Comparison of ENCODE assay signal across 8 mouse cellular contexts in genomic region chr1:36308451-36308901, GRCm38 (mm10). TPM values are rescaled to one million over a fixed set of nuclear protein-coding genes. Genes with fewer than 3 reads are reported as not detected.
A peak's percentile ranks its signal among the peaks of the same experiment; 100 is the strongest.
DNase-seq lines count a peak whose midpoint lies in the region; ATAC-seq and TF ChIP-seq lines count a peak whose summit lies in the region.

No protein-coding gene starts in this region.

- peak overlapping the region; percentile 68 to 70 for H3K4me3 ChIP-seq in MEL (ENCODE audit: control insufficient read depth in 1 of 2, insufficient read depth in 1 of 2, low read depth in 2 of 2, low read length in 2 of 2)
- peak overlapping the region; percentile 74 for H3K4me3 ChIP-seq in forebrain, embryonic 15.5 days
- H3K4me3 ChIP-seq in limb, embryonic 10.5 days, result peak overlapping the region; percentile 68

- no peak for TF ChIP-seq POLR2A in MEL (IDR thresholded peaks at IDR 0.05; ENCODE audit: control insufficient read depth in 1 of 2, insufficient read depth in 1 of 2, low read depth in 1 of 2, low read length in 2 of 2, poor library complexity in 1 of 2)

- intact Hi-C loops in gastrocnemius, postnatal 14 days (cut with DNase I; ENCODE audit: low total_unique reads), result no loop called here

- H3K9me3 ChIP-seq in MEL (replicated peaks; ENCODE audit: insufficient read depth, low read length), result no peaks in the 10 kb centered on the region
- no peaks in the 10 kb centered on the region for H3K9me3 ChIP-seq in forebrain, embryonic 15.5 days
- no peaks in the 10 kb centered on the region for H3K9me3 ChIP-seq in limb, embryonic 10.5 days (replicated peaks)

- TF ChIP-seq RAD21 in MEL (IDR thresholded peaks at IDR 0.05; ENCODE audit: low read depth, low read length), result no peak

- peak overlapping the region; percentile 72 for H3K9ac ChIP-seq in MEL (ENCODE audit: control insufficient read depth, low read depth, low read length, poor library complexity, severe bottlenecking)
- peak overlapping the region; percentile 62 for H3K9ac ChIP-seq in forebrain, embryonic 15.5 days (replicated peaks)

- no peaks in the 10 kb centered on the region; the same call in 1 of the 2 replicates for H3K79me2 ChIP-seq in MEL (ENCODE audit: control insufficient read depth, insufficient read depth, low read length, poor library complexity)

- peak; percentile 62 for DNase-seq in cerebellum, adult 9-10 months
- DNase-seq in cerebellum, postnatal 14 days, result no peak
- DNase-seq in MEL (ENCODE audit: low read depth, low spot score), result no peak
- peak; percentile 49 for DNase-seq in limb, embryonic 10.5 days (ENCODE audit: low spot score)
- DNase-seq in gastrocnemius, postnatal 14 days, result no peak
- no peak for DNase-seq in layer of hippocampus, adult 9-11 months

- ATAC-seq in forebrain, embryonic 15.5 days (replicated peaks), result no peak
- 0 out of 2 replicates have a peak, but pooled peaks have one; percentile 11 for ATAC-seq in monocyte, adult 5-6 weeks (replicated peaks; ENCODE audit: insufficient number of reproducible peaks, low FRiP score, low TSS enrichment, poor library complexity, severe bottlenecking)

- peak overlapping the region; percentile 76 for H3K27ac ChIP-seq in MEL (ENCODE audit: control insufficient read depth, low read depth, low read length)
- H3K27ac ChIP-seq in forebrain, embryonic 15.5 days (replicated peaks), result no peak overlapping the region
- H3K27ac ChIP-seq in limb, embryonic 10.5 days, result no peak overlapping the region

- no peak for TF ChIP-seq CTCF in MEL (IDR thresholded peaks at IDR 0.05 in 2 of 3, conservative IDR thresholded peaks at IDR 0.05 in 1 of 3; ENCODE audit: control insufficient read depth in 1 of 3, insufficient read depth in 1 of 3, low read depth in 2 of 3, low read length in 3 of 3, poor library complexity in 1 of 3, severe bottlenecking in 1 of 3)

- H3K27me3 ChIP-seq in MEL (ENCODE audit: control insufficient read depth in 1 of 2, insufficient read depth in 2 of 2, low read length in 2 of 2), result no peaks in the 10 kb centered on the region
- H3K27me3 ChIP-seq in forebrain, embryonic 15.5 days, result peaks cover 4% of the 10 kb centered on the region; the same call in 1 of the 2 replicates
- peaks cover 35% of the 10 kb centered on the region for H3K27me3 ChIP-seq in limb, embryonic 10.5 days (ENCODE audit: low read depth, poor library complexity, severe bottlenecking)

- no peak for TF ChIP-seq EP300 in MEL (IDR thresholded peaks at IDR 0.05; ENCODE audit: low read depth in 1 of 2, low read length in 2 of 2)

- H3K4me2 ChIP-seq in forebrain, embryonic 15.5 days (replicated peaks), result peak overlapping the region; percentile 99

- 6% methylated on average over 12 of the region's 12 CpGs for WGBS in forebrain, embryonic 15.5 days
- WGBS in limb, embryonic 10.5 days, result 8% methylated on average over 12 of the region's 12 CpGs

- H3K36me3 ChIP-seq in MEL (ENCODE audit: control insufficient read depth in 1 of 2, insufficient read depth in 2 of 2, low read length in 2 of 2), result peaks cover 0 to 5% of the 10 kb centered on the region in 2 experiments; a peak in 2 of 4 replicates
- no peaks in the 10 kb centered on the region for H3K36me3 ChIP-seq in forebrain, embryonic 15.5 days
- H3K36me3 ChIP-seq in limb, embryonic 10.5 days, result no peaks in the 10 kb centered on the region

- H3K4me1 ChIP-seq in MEL (ENCODE audit: control insufficient read depth in 1 of 2, insufficient read depth in 2 of 2, low read length in 2 of 2), result peaks cover 0 to 14% of the 10 kb centered on the region in 2 experiments; a peak in 3 of 4 replicates
- peaks cover 21% of the 10 kb centered on the region for H3K4me1 ChIP-seq in forebrain, embryonic 15.5 days
- peaks cover 18% of the 10 kb centered on the region for H3K4me1 ChIP-seq in limb, embryonic 10.5 days

TF ChIP-seq in MEL, 35 proteins besides CTCF, POLR2A, EP300 and RAD21:
- TF ChIP-seq POLR2AphosphoS5 (IDR thresholded peaks at IDR 0.05; ENCODE audit: borderline replicate concordance, low read depth, low read length), result no peak
- no peak for TF ChIP-seq SMC3 (IDR thresholded peaks at IDR 0.05; ENCODE audit: low read depth, low read length)
- TF ChIP-seq BHLHE40 (IDR thresholded peaks at IDR 0.05; ENCODE audit: borderline replicate concordance, low read depth, low read length), result no peak
- TF ChIP-seq ELF1 (IDR thresholded peaks at IDR 0.05; ENCODE audit: low read depth, low read length), result no peak
- no peak for TF ChIP-seq TAL1 (IDR thresholded peaks at IDR 0.05; ENCODE audit: low read length)
- TF ChIP-seq CHD2 (IDR thresholded peaks at IDR 0.05; ENCODE audit: low read length), result no peak
- TF ChIP-seq MYB (IDR thresholded peaks at IDR 0.05; ENCODE audit: low read depth, low read length), result no peak
- no peak for TF ChIP-seq USF1 (IDR thresholded peaks at IDR 0.05; ENCODE audit: low read depth, low read length)

RNA-seq across cellular contexts. Expression of gene Arid5a, which starts 0.9 kb away (rescaled TPM):
- total RNA-seq in MEL (2012; rRNA removed), result 4.2 and 6.4 TPM in 2 replicates
- polyA plus RNA-seq in MEL (2012; ENCODE audit: insufficient read depth in 1 of 2, insufficient read length in 2 of 2, low read depth in 1 of 2, low replicate concordance in 2 of 2, missing spikeins in 1 of 2), result 1 to 10 TPM in 1 of 2 experiments, not detected in 1; 9.0 TPM
- 3.2 and 3.6 TPM in 2 replicates for polyA plus RNA-seq in forebrain, embryonic 15.5 days (2015; fragmentation: Nextera tagmentation; extraction: Ambion mirVana)
- 2.8 and 4.2 TPM in 2 replicates for polyA plus RNA-seq in limb, embryonic 10.5 days (2016; fragmentation: Nextera tagmentation; extraction: Ambion mirVana)
- 47.3 to 80.2 TPM (median 65.0 TPM) in 3 replicates for total RNA-seq in monocyte, adult 5-6 weeks (2017)
- total RNA-seq in gastrocnemius, postnatal 14 days (2021), result 10 to 100 TPM in 1 of 2 experiments, 1 to 10 TPM in 1; 7.8 to 12.0 TPM

RNA-seq across cellular contexts. Expression of gene Neurl3, which starts 34.0 kb away (rescaled TPM):
- 0.92 and 1.3 TPM in 2 replicates for total RNA-seq in MEL (2012; rRNA removed)
- polyA plus RNA-seq in MEL (2012; ENCODE audit: insufficient read depth in 1 of 2, insufficient read length in 2 of 2, low read depth in 1 of 2, low replicate concordance in 2 of 2, missing spikeins in 1 of 2), result 1 to 10 TPM in 1 of 2 experiments, not detected in 1; 3.3 TPM
- 0.53 and 0.59 TPM in 2 replicates for polyA plus RNA-seq in forebrain, embryonic 15.5 days (2015; fragmentation: Nextera tagmentation; extraction: Ambion mirVana)
- polyA plus RNA-seq in limb, embryonic 10.5 days (2016; fragmentation: Nextera tagmentation; extraction: Ambion mirVana), result 0.45 and 1.0 TPM in 2 replicates
- total RNA-seq in monocyte, adult 5-6 weeks (2017), result 315 to 366 TPM (median 360 TPM) in 3 replicates
- 1 to 10 TPM in 1 of 2 experiments, under 1 TPM in 1; 0.58 to 1.1 TPM for total RNA-seq in gastrocnemius, postnatal 14 days (2021)

Comparison
In these comparisons a context has a peak if more than half of its experiments do, and no peak if none do; other contexts are left out.
1. DNase-seq: peak in cerebellum, adult 9-10 months (single experiment) and limb, embryonic 10.5 days (single experiment); none in cerebellum, postnatal 14 days (0 of 2), MEL (single experiment), gastrocnemius, postnatal 14 days (single experiment) and layer of hippocampus, adult 9-11 months (single experiment).
2. RNA of gene Neurl3, which starts 34.0 kb away (total RNA-seq): 315 to 366 TPM in monocyte, adult 5-6 weeks; 0.58 to 1.1 TPM in gastrocnemius, postnatal 14 days and 0.92 to 1.3 TPM in MEL; every median in the first group is over 100 times any median in the second.
3. Peak in every context shown above with its lines, with median percentiles within 50 percentile points of each other: H3K4me3 ChIP-seq.